Mouse (Mus musculus): ENCODE results near the gene Olfr1193.
"Not testable (repeated sequence)": the region's sequence is repeated elsewhere in the genome, so short reads cannot be mapped to it uniquely, and the experiment has no call there.

Gene Olfr1193

GRCm38 (mm10) chr2:88675328-88675727 lies at the start of gene Olfr1193:
Olfr1193 (plus strand) TSS chr2:88675628.
- H3K27me3 ChIP-seq (ENCODE audit: insufficient read depth, low read length); H3K36me3 ChIP-seq (ENCODE audit: insufficient read depth, low read length); H3K9me3 ChIP-seq (ENCODE audit: low read length); H3K4me3 ChIP-seq (replicated peaks; ENCODE audit: low read length); H3K4me1 ChIP-seq (replicated peaks; ENCODE audit: low read depth, low read length): not testable (repeated sequence)

GRCm38 (mm10) chr2:88640242-88640641 lies 35.2 kb upstream of the Olfr1193 start, which contains the start of gene Olfr1191-ps1:
Olfr1191-ps1 (plus strand) TSS chr2:88640542.
- H3K4me3 ChIP-seq (replicated peaks; ENCODE audit: low read length); H3K27me3 ChIP-seq (ENCODE audit: insufficient read depth, low read length); H3K36me3 ChIP-seq (ENCODE audit: insufficient read depth, low read length); H3K4me1 ChIP-seq (replicated peaks; ENCODE audit: low read depth, low read length); H3K9me3 ChIP-seq (ENCODE audit: low read length): not testable (repeated sequence)

GRCm38 (mm10) chr2:88648209-88648608 lies 27.2 kb upstream of the Olfr1193 start, which contains the start of gene Olfr1192-ps1:
Olfr1192-ps1 (plus strand) TSS chr2:88648509.
- TF ChIP-seq NANOG (IDR thresholded peaks at IDR 0.05; ENCODE audit: borderline replicate concordance, low read length) (no peak), CTCF (conservative IDR thresholded peaks at IDR 0.05; ENCODE audit: low read length) (no peak), POU5F1 (IDR thresholded peaks at IDR 0.05; ENCODE audit: borderline replicate concordance, low read length) (no peak)
- Histone ChIP-seq H3K36me3 (ENCODE audit: insufficient read depth, low read length) (no peaks in the 10 kb centered on the region), H3K4me1 (replicated peaks; ENCODE audit: low read depth, low read length) (no peaks in the 10 kb centered on the region), H3K4me3 (replicated peaks; ENCODE audit: low read length) (no peak within 1 kb of the TSS), H3K9me3 (ENCODE audit: low read length) (no peaks in the 10 kb centered on the region), H3K27me3 (ENCODE audit: insufficient read depth, low read length) (no peaks in the 10 kb centered on the region)

GRCm38 (mm10) chr2:88689087-88689486 lies 13.7 kb downstream of the Olfr1193 start, which contains the start of gene Olfr1195:
Olfr1195 (minus strand) TSS chr2:88689187.
- TF ChIP-seq NANOG (IDR thresholded peaks at IDR 0.05; ENCODE audit: borderline replicate concordance, low read length) (no peak), CTCF (conservative IDR thresholded peaks at IDR 0.05; ENCODE audit: low read length) (no peak), POU5F1 (IDR thresholded peaks at IDR 0.05; ENCODE audit: borderline replicate concordance, low read length) (no peak)
- Histone ChIP-seq H3K27me3 (ENCODE audit: insufficient read depth, low read length) (no peaks in the 10 kb centered on the region), H3K9me3 (ENCODE audit: low read length) (no peaks in the 10 kb centered on the region), H3K36me3 (ENCODE audit: insufficient read depth, low read length) (no peaks in the 10 kb centered on the region), H3K4me1 (replicated peaks; ENCODE audit: low read depth, low read length) (no peaks in the 10 kb centered on the region), H3K4me3 (replicated peaks; ENCODE audit: low read length) (no peak within 1 kb of the TSS)

GRCm38 (mm10) chr2:88704497-88704896 lies 29.1 kb downstream of the Olfr1193 start, which contains the start of gene Olfr1196:
Olfr1196 (minus strand) TSS chr2:88704597.
- H3K4me1 ChIP-seq (replicated peaks; ENCODE audit: low read depth, low read length) = no peaks in the 10 kb centered on the region
- H3K9me3 ChIP-seq (ENCODE audit: low read length) = no peaks in the 10 kb centered on the region
- no peak within 1 kb of the TSS for H3K4me3 ChIP-seq (replicated peaks; ENCODE audit: low read length)
- no peaks in the 10 kb centered on the region for H3K27me3 ChIP-seq (ENCODE audit: insufficient read depth, low read length)
- H3K36me3 ChIP-seq (ENCODE audit: insufficient read depth, low read length) = no peaks in the 10 kb centered on the region
- TF ChIP-seq CTCF (conservative IDR thresholded peaks at IDR 0.05; ENCODE audit: low read length) = no peak
